Mouse (Mus musculus) adrenal gland, postnatal 25 days (tissue): Measurements from ENCODE around the gene Nccrp1. TPM values are rescaled to one million over a fixed set of nuclear protein-coding genes. Genes with fewer than 3 reads are reported as not detected.

Experiments
- DNase-seq: peaks from one replicate; pipeline ENCODE4 v3.0.0; 2021; ENCODE audit warnings: mixed read lengths
- long read RNA-seq: library from polyadenylated mRNA; stranded (forward); transcript quantifications from one replicate; pipeline ENCODE4 v2.0.0, GENCODE M21; 2021
- total RNA-seq: library from RNA; stranded (reverse); gene quantifications from 2 replicates; pipeline ENCODE4 v1.2.3, GENCODE M21; 2021

The Nccrp1 gene
- not detected in 2 replicates for total RNA-seq
- long read RNA-seq = 0 reads

DNA sequence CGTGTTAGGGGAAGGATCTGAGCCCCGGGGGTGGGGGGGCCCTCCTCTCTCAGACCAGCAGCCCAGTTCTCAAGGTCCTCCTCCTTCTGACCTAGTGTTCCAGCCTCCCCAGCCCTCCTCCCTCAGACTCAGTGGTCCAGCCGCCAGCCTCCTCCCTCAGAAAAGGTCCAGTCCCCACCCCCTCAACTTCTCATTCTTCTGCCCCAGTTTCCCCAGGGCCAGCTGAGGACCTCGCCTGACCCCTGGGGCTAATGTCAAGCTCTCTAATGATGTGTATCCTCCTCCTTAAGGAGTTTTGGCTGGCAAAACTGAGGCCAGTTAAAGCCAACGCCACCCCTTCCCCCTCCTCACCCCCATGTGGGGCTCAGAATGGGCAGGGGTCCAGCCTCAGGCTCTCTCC is at the start of gene Nccrp1:
TSS of gene Nccrp1 (minus strand) at position 101 of the 400 bp plus-strand sequence.
- DNase-seq = no peak

GRCm38 (mm10) chr7:28595751-28596435 is 48.8 kb upstream of the Nccrp1 start:
- DNase-seq = peak; percentile 67

DNA sequence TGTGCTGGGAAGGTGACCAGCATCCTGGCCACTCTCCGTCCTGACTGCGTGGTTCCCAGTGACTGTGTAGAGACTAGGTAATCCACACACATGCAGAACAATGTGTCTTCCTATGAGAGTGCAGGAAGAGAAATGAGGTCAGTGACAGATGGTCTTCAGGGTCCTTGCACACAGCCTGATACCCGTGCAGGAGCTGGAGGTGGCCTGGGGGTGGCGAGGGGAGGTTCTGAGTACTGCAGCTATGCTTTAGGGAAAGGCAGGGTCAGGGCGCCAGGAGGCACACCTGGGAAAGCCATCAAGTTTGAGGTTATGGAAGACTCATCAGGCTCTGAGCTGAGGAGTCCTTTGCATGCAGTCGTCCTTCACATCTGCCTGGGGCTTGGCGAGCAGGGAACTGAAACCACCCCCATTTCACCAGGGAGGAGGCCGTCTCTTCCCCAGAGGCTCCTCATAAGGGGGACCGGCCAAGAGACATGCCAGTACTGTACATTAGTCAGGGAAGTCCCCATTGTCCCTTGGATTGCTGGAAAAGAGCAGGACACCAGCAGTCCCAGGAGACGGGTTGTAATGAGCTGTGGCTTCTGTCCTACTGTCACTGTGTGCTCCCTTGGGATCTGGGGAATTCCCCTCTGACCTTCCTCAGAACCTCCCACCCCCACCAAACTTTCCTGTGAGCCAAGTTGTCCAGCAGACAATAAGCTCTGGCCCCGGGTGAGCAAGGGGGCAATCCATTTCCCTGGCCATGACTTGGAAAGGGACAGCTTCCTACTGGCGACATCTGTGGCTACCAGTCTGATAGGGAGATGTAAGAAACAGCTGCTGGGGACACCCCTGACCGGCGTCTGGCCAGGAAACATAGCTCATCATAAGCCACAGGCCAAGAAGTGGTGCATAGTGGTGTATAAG is 46.4 kb upstream of the Nccrp1 start:
- peak; percentile 37 for DNase-seq

DNA sequence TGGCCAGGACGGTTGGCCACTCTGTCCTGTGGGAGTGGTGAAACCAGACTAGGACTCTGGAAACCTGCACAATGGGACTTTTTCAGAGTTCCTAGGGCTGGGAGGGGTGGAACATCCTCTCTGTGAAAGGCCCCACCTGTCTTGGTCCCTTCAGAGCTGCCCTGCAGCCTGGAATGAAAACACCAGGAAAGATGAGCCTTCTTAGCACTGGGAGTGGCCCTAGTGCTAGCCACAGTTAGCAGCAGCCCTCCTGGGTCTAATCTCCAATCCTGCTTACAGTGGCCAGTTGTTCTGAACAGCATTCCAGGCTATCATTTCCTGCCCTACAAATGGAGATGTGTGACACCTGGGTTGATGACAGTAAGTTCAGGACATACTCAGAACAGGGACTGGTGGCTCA is 44.8 kb upstream of the Nccrp1 start:
- DNase-seq = no peak

GRCm38 (mm10) chr7:28587644-28588043 is 40.6 kb upstream of the Nccrp1 start:
- no peak for DNase-seq

DNA sequence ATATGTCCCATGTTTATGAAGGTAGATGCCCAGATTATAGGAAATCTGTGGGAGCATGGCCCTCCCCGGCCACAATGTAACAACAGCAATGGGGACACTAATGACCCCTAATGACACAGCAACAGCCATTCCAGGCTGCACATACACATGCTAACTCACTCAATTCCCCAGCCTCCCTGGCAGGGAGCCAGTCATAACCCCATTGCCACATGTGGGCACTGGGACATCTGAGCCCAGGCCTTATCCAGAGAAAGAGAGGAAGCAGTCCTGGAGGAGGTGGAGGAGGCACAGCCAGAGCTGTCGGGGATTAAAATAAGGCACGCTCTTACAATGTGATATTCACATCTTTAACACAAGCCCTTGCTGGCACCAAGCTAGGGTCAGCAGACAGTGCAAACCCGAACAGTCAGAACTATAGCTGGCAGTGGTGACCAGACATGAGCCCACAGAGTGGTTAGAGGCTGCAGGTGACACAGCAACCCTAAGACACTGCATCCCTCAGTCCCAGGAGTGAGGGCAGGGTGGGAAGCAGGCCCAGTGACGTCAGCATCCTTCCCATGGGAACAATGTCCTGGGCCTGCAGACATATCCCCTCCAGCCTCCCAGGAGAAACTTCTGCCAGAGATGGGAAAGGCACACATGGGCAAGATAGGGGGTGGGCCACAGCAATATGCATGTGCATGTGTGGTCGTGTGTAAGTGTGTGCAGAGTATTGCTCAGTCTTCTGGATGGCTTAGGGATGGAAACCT is 39.8 kb upstream of the Nccrp1 start:
- DNase-seq = peak; percentile 77

DNA sequence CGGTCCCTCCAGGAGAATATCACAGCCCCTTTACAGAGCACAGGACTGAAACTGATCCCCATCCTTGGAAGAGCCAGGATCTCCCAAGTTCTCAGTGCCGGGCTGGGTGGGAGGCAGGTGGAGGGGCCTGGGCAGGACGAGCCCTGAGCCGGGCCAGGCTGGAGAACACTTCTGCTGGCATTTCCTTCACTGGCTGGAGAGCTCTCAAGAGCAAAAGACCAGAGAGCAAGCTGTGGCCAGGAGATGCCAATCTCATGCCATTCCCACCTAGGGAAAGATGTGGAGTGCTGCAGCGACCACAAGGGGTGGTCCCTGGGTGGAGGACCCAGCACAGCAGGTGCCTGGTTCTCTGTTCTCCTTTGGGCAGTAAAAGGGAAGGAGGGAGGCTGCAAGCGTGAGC is 37.9 kb upstream of the Nccrp1 start:
- DNase-seq = no peak

- no peak for DNase-seq
Measured at GRCm38 (mm10) chr7:28584468-28584867, 37.4 kb upstream of the Nccrp1 start.

DNA sequence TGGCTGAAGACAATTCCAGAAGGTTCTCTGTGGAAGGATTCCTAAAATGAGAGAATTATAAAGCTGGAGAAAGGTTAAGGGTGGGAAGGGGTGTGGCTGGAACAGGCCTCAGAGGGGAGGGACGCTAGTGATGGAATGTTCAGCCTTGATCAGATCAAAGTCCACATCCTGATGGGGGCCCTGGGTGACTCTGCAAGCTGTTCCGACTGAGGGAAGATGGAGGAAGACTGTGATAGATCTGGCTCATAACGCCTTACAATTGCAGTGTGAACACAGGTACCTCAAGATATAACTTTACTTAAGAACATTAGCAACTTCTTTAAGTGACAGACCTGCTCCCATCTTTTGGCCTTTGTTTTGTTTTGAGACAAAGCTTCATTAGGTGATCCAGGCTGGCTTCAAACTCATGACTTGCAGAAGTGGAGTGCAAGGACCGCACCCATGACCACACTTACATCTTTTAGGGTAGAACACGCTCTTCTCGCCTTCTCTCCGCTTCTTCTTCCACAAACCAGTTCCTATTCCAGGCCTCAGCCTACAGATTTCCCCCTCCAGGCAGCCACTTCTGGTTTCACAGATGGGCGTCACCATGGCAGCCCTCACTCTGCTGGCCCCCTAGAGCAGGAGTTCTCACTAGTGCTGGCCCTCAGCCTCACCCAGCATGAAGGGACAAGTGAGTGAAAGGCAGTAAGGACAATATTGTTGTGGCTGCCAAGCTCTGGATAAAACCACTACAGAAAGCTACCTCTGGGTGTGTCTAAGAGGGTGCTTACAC is 36.7 kb upstream of the Nccrp1 start:
- no peak for DNase-seq

GRCm38 (mm10) chr7:28582841-28583240 is 35.8 kb upstream of the Nccrp1 start:
- no peak for DNase-seq

- no peak for DNase-seq
Measured at GRCm38 (mm10) chr7:28581721-28582120, 34.7 kb upstream of the Nccrp1 start.

DNA sequence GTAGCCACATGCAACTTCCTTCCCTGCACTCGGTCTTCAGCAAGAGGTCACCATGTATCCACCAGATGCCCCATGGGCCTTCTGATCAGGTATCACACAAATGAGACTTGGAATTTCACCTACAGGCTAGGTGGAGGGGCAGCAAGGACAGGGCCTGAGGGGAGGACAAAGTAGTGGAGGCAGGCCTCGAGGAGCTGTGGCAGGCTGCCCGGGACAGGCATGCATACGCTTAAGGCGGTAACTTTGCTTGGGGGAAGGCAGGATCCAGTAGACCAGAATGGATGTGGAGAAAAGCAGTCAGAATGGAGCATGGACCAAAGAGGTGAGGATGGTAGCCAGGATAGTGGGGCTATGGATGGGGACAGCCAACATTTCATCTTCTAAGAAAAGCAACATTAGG is 32.8 kb upstream of the Nccrp1 start:
- no peak for DNase-seq

DNA sequence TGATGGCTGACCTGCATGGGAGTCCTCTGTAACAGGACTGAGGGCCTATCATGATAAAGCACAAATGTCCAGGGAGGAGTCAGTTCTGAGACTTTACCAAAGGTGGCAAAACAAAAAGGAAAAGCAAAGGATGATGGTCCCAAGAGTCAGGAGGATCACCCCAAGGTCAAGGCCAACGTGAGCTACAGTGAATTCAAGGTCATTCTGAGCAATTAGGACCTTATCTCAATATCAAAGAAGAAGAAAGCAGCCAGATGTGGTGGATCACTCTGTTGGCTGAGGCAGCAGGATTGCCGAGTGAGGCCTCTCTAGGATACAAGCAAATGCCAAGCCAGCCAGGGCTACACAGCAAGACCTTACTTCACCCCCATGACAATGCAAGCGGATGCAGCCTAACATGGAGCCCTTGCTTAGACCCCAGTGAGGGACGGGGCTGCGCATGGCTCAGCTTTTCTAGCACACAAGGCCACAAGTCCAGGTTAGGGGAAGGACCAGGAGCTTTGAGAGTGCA is 31.5 kb upstream of the Nccrp1 start:
- DNase-seq = no peak

- no peak for DNase-seq
Measured at GRCm38 (mm10) chr7:28577826-28578542, 30.9 kb upstream of the Nccrp1 start.

DNA sequence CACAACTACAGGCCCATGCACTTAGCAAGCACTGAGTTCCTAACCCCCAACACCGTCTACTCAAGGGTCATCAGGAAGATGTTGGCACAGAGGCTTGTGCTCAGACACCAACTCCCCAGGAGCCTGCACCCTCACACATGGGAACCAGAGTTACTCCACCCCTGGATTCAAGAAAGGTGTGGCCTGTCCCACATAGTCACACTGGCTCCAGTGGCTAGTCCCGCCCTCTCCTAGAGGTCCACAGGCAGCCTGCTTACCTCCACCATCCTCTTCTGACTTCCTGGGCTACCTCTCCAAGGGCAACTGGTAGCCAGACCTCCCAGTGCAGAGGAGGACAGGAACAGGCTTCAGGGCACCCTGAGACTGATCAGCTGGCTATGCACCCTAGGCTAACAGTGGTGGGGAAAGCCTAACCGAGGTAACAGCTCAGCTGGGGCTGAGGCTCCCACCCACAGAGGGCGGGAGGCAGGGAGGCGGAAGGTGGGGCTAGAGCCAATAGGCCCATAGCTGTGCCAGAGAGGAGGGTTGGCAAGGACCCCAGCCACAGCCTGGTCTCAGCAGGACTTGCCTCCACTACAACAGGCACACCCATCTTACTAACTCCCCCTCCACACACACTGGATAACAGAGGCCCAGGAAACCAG is 29.3 kb upstream of the Nccrp1 start:
- no peak for DNase-seq

DNA sequence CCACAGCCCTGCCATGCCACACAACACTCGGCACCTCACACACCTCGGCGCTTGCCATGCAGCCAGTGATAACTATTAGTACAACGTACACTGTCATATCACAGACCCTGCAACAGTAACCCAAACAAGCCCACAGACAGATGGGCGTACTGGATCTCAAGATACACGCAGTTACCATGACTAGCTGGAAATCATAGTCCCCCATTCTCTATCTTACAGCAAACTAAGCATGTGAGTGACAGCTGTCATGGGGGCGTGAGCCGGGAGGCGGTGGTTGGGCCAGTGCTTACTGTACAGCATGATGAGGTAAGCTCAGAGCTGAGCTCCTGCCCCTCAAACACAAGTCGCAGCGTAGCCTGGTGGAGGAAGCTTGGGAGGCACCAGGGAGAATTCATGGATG is 28.5 kb upstream of the Nccrp1 start:
- no peak for DNase-seq

DNA sequence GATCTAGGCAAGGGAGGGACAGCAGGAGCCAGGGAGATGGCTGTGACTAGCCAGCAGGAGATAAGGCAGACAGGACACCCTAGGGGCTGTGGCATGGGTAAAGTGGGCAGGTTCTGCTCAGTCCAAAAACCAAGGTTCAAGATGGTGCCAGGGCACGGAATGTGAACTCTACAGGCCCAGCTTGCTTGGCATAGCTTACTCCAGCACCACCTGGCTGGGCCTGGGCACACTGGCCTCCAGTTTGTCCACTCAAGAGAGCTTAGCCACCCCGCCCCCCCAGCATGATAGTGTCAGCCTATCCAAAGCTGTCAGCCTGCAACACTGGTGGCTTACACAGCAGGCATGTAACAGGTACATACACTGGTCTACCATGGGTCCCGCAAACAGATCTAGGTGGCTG is 26.2 kb upstream of the Nccrp1 start:
- no peak for DNase-seq

GRCm38 (mm10) chr7:28572689-28573088 is 25.6 kb upstream of the Nccrp1 start:
- no peak for DNase-seq

DNA sequence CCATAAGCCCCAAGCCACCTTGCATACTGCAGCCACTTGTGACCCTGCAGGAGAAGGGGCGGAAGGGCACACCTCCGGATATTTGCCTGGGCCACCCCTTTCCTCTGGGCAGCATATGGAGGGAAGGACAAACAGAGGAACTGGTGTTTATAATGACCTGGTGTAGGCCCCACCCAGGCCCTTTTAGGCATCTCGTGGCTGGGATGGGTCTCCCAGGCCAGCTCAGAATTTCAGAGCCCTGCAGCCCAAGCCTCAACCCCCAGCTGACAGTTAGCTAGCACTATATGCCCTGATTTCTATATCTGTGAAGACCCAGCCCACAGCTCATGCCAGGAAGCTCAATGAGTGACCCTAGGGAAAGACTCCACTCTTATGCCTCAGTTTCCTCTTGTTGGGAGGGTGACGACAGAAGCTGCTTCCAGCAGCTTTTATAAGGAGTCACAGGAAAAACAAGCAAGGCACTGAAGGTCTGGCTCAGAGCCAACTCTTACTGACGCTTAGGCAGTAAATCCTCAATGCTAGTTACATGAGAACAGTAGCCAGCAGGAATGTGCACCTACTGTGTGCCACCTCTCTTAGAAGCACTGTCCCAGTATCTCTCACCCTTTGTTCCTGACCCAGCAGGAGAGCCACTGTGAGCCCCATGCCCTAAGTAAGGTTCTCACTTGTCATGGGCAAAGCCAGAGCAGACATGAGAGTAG is 24.1 kb upstream of the Nccrp1 start:
- DNase-seq = peak; percentile 54
